Mouse (Mus musculus) neutrophil, adult 83 days (primary cell): Measurements from ENCODE around the gene Bdnf. TPM values are rescaled to one million over a fixed set of nuclear protein-coding genes. Genes with fewer than 3 reads are reported as not detected.

Source experiments
- total RNA-seq, 2 experiments: library from RNA; stranded (reverse); gene quantifications; one replicate each; pipeline ENCODE4 v1.2.4; 2023

Gene Bdnf
- not detected for total RNA-seq

GRCm38 (mm10) chr2:109674532-109674931 lies at the start of gene Bdnf:
Gene Bdnf (plus strand): TSS chr2:109674700.

Other genes starting within 250 kb of the Bdnf start
- gene Lin7c, start 216.2 kb downstream of the Bdnf start, total RNA-seq: 10 to 100 TPM; 51.1 to 55.4 TPM
- gene Lgr4, start 242.9 kb downstream of the Bdnf start, total RNA-seq: 1 to 10 TPM; 2.3 to 2.6 TPM